Mouse (Mus musculus): ENCODE measurements around the gene Enkd1.

DNA sequence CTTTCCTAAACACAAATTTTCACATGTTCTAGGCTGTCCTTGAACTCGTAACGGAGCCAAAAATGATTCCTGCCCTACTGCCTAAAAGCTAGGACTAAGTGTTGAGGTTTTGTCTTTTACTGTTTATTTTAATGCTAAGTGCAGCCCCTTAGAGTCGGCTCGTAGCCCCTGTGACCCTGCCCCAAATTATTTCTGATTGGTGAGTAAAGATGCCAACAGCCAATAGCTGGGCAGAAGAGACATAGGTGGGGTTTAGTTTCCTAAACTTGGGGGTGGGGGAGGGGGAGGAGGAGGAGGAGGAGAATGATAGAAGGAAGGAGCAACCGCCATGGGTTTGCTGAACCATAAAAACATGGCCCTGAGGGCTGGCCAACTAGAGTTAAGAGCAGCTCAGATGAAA lies 17.7 kb upstream of the Enkd1 start:
- TF ChIP-seq CTCF (IDR thresholded peaks at IDR 0.05; ENCODE audit: low read depth, low read length): no peak
- no peak for TF ChIP-seq GATA2 (IDR thresholded peaks at IDR 0.05; ENCODE audit: borderline replicate concordance, low read depth, low read length)
- no peak for TF ChIP-seq TAL1 (conservative IDR thresholded peaks at IDR 0.05; ENCODE audit: low read depth, low read length)
- TF ChIP-seq GATA1 (IDR thresholded peaks at IDR 0.05; ENCODE audit: borderline replicate concordance, low read length): no peak
